Mouse (Mus musculus): Measurements from ENCODE around the gene Meis1. TPM values are rescaled to one million over a fixed set of nuclear protein-coding genes. Genes with fewer than 3 reads are reported as not detected.

Gene Meis1
- 11.9 TPM for polyA plus RNA-seq (2014; fragmentation: Illumina TruSeq; extraction: RNeasy Lipid Tissue Mini Kit (QIAGEN cat#74804); ENCODE audit: low read depth, low replicate concordance)

DNA sequence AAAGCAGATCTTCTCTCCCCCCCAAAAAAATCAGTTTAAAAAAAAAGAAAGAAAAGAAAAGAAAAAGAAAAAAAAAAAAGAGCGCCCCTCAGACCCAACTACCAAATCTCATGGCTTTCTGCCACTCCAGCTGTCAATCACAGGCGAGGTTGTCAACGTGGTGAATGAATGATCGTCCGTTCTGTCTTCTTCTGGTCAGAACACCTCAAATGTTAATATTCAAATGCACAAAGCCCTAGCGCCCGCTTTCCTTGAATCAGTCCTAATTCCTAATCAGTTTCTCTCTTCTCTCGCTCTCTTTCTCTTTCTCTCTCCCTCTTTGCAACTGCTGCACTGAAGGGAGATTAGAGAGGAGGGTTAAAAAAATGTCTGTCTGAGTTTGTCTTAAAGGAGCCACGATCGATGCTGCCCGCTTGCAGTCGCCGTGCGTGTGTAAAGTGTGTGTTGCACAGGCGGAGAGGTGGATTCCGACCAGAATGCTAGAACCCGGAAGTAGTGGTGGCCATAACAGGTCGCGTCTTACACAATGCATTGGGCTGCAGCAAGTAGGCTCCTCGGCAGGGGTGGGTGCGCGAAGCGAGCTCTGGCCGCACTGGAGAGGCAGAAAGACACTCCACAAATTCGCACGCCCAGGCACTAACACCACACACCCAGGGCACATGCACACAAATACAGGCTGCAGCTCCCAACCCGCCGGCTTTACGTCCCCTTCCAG, at the start of gene Meis1:
Meis1 (minus strand) TSS at position 497 of the 715 bp plus-strand sequence.

All from adipose tissue, adult 10 weeks (tissue).